Mouse (Mus musculus): ENCODE results near the gene Lexm. TPM values are rescaled to one million over a fixed set of nuclear protein-coding genes. Genes with fewer than 3 reads are reported as not detected.
A peak's percentile ranks its signal among the peaks of the same experiment; 100 is the strongest.

The Lexm gene
- polyA plus RNA-seq (2015; fragmentation: Nextera tagmentation; extraction: Ambion mirVana) = 0.08 TPM in 1 of 2 replicates, not detected in the other

DNA sequence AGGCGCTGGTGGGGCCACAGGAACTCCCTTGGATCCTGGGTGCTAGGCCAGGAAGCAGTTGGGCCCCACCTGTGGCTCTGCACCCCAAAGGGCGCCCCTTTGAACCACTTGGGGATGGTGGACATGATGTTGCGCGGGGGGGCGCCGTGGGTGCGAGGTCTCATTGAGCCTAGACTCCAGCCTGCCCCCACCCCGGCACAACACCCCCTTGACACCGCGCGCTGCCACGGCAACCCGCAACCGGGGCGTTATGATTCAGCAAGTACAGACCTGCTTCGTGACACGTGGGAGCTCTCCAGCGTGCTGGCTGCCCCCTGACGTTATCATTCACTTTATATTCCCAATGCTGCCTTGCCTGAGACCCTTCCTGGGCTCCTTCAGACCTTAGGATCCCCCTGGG, at the start of gene Lexm:
Gene Lexm, minus strand, starts transcription at position 186 of the 400 bp plus-strand sequence.
- Histone ChIP-seq H3K4me3 (replicated peaks) (peak within 1 kb of the TSS; percentile 14), H3K36me3 (no peaks in the 10 kb centered on the region), H3K4me1 (peaks cover 14% of the 10 kb centered on the region), H3K4me2 (peak within 1 kb of the TSS; percentile 53), H3K27ac (no peak within 1 kb of the TSS), H3K9me3 (no peaks in the 10 kb centered on the region), H3K9ac (no peak within 1 kb of the TSS), H3K27me3 (replicated peaks) (peaks cover 7% of the 10 kb centered on the region)
- 2% methylated on average over 18 of the region's 19 CpGs for WGBS
- peak; percentile 17; the same call in 1 of the 2 replicates for ATAC-seq (ENCODE audit: insufficient read depth, low FRiP score, low read depth)

GRCm38 (mm10) chr4:106666546-106666945, 49.5 kb upstream of the Lexm start:
- WGBS = 84% methylated on average over 2 of the region's 2 CpGs
- H3K9ac ChIP-seq = no peak overlapping the region
- no peak overlapping the region for H3K4me3 ChIP-seq (replicated peaks)
- no peaks in the 10 kb centered on the region for H3K27me3 ChIP-seq (replicated peaks)
- no peak for ATAC-seq (ENCODE audit: insufficient read depth, low FRiP score, low read depth)
- H3K9me3 ChIP-seq = no peaks in the 10 kb centered on the region
- no peak overlapping the region for H3K4me2 ChIP-seq
- H3K27ac ChIP-seq = no peak overlapping the region
- H3K36me3 ChIP-seq = peaks cover 84% of the 10 kb centered on the region
- H3K4me1 ChIP-seq = no peaks in the 10 kb centered on the region

- H3K9me3 ChIP-seq = no peaks in the 10 kb centered on the region
- H3K27me3 ChIP-seq (replicated peaks) = no peaks in the 10 kb centered on the region
- no peak overlapping the region for H3K4me2 ChIP-seq
- H3K9ac ChIP-seq = no peak overlapping the region
- H3K4me1 ChIP-seq = no peaks in the 10 kb centered on the region
- no peak overlapping the region for H3K27ac ChIP-seq
- no peak for ATAC-seq (ENCODE audit: insufficient read depth, low FRiP score, low read depth)
- no peak overlapping the region for H3K4me3 ChIP-seq (replicated peaks)
- WGBS = 88% methylated on average over 10 of the region's 10 CpGs
- H3K36me3 ChIP-seq = peaks cover 77% of the 10 kb centered on the region
Measured at GRCm38 (mm10) chr4:106665673-106666072, 48.6 kb upstream of the Lexm start.

GRCm38 (mm10) chr4:106665269-106665668, 48.2 kb upstream of the Lexm start:
- H3K4me1 ChIP-seq = no peaks in the 10 kb centered on the region
- no peak overlapping the region for H3K27ac ChIP-seq
- WGBS = 91% methylated on average over 2 of the region's 2 CpGs
- no peaks in the 10 kb centered on the region for H3K27me3 ChIP-seq (replicated peaks)
- H3K9ac ChIP-seq = no peak overlapping the region
- H3K36me3 ChIP-seq = peaks cover 76% of the 10 kb centered on the region
- H3K4me3 ChIP-seq (replicated peaks) = no peak overlapping the region
- H3K9me3 ChIP-seq = no peaks in the 10 kb centered on the region
- no peak overlapping the region for H3K4me2 ChIP-seq
- ATAC-seq (ENCODE audit: insufficient read depth, low FRiP score, low read depth) = no peak

GRCm38 (mm10) chr4:106664697-106665096, 47.7 kb upstream of the Lexm start:
- no peak overlapping the region for H3K4me3 ChIP-seq (replicated peaks)
- peaks cover 73% of the 10 kb centered on the region for H3K36me3 ChIP-seq
- H3K9ac ChIP-seq = no peak overlapping the region
- 92% methylated on average over 6 of the region's 6 CpGs for WGBS
- no peak for ATAC-seq (ENCODE audit: insufficient read depth, low FRiP score, low read depth)
- no peaks in the 10 kb centered on the region for H3K27me3 ChIP-seq (replicated peaks)
- no peaks in the 10 kb centered on the region for H3K4me1 ChIP-seq
- no peaks in the 10 kb centered on the region for H3K9me3 ChIP-seq
- H3K4me2 ChIP-seq = no peak overlapping the region
- H3K27ac ChIP-seq = no peak overlapping the region

DNA sequence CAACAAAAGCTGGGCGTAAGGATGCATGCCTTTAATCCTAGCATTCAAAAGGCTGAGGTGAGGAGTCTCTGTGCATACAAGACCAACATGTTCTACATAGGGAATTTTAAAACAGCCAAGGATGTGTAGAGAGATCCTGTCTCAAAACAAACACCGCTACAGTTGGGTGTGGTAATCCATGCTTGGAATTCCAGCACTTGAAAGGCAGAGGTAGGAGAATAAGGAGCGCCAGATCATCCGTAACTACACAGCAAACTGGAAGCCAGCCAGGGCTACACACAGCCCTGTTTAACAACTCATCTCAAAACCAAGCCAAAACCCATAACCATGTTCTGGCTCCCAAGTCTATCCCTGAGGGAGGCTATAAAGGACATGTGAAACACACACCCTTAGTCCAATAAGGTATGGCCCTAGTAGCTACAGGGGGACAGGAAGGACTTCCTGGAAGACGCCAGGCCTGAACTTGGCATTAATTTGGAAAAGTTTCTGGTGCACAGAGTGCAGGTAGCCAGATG, 47.0 kb upstream of the Lexm start:
- Histone ChIP-seq H3K36me3 (peaks cover 71% of the 10 kb centered on the region), H3K27me3 (replicated peaks) (no peaks in the 10 kb centered on the region), H3K4me1 (no peaks in the 10 kb centered on the region), H3K9ac (no peak overlapping the region), H3K27ac (no peak overlapping the region), H3K4me3 (replicated peaks) (no peak overlapping the region), H3K9me3 (no peaks in the 10 kb centered on the region), H3K4me2 (no peak overlapping the region)
- ATAC-seq (ENCODE audit: insufficient read depth, low FRiP score, low read depth) = no peak
- WGBS = 88% methylated on average over 5 of the region's 5 CpGs

- Histone ChIP-seq H3K27ac (no peak overlapping the region), H3K4me1 (peaks cover 7% of the 10 kb centered on the region), H3K9ac (no peak overlapping the region), H3K27me3 (replicated peaks) (no peaks in the 10 kb centered on the region), H3K9me3 (no peaks in the 10 kb centered on the region), H3K4me3 (replicated peaks) (no peak overlapping the region), H3K4me2 (no peak overlapping the region), H3K36me3 (peaks cover 26% of the 10 kb centered on the region)
- WGBS = 82% methylated on average over 10 of the region's 10 CpGs
- no peak for ATAC-seq (ENCODE audit: insufficient read depth, low FRiP score, low read depth)
Measured at GRCm38 (mm10) chr4:106655681-106656080, 38.6 kb upstream of the Lexm start.

- 91% methylated on average over 15 of the region's 15 CpGs for WGBS
- H3K27me3 ChIP-seq (replicated peaks) = no peaks in the 10 kb centered on the region
- peaks cover 17% of the 10 kb centered on the region for H3K36me3 ChIP-seq
- no peak overlapping the region for H3K4me2 ChIP-seq
- no peak overlapping the region for H3K27ac ChIP-seq
- no peak overlapping the region for H3K9ac ChIP-seq
- no peak overlapping the region for H3K4me3 ChIP-seq (replicated peaks)
- ATAC-seq (ENCODE audit: insufficient read depth, low FRiP score, low read depth) = no peak
- no peaks in the 10 kb centered on the region for H3K9me3 ChIP-seq
- H3K4me1 ChIP-seq = peaks cover 7% of the 10 kb centered on the region
Measured at GRCm38 (mm10) chr4:106653051-106653450, 36.0 kb upstream of the Lexm start.

GRCm38 (mm10) chr4:106652546-106652945, 35.5 kb upstream of the Lexm start:
- peaks cover 17% of the 10 kb centered on the region for H3K36me3 ChIP-seq
- H3K4me2 ChIP-seq = no peak overlapping the region
- no peak overlapping the region for H3K27ac ChIP-seq
- H3K4me1 ChIP-seq = peaks cover 7% of the 10 kb centered on the region
- H3K4me3 ChIP-seq (replicated peaks) = no peak overlapping the region
- no peak for ATAC-seq (ENCODE audit: insufficient read depth, low FRiP score, low read depth)
- H3K27me3 ChIP-seq (replicated peaks) = no peaks in the 10 kb centered on the region
- no peaks in the 10 kb centered on the region for H3K9me3 ChIP-seq
- no peak overlapping the region for H3K9ac ChIP-seq
- 89% methylated on average over 3 of the region's 3 CpGs for WGBS

DNA sequence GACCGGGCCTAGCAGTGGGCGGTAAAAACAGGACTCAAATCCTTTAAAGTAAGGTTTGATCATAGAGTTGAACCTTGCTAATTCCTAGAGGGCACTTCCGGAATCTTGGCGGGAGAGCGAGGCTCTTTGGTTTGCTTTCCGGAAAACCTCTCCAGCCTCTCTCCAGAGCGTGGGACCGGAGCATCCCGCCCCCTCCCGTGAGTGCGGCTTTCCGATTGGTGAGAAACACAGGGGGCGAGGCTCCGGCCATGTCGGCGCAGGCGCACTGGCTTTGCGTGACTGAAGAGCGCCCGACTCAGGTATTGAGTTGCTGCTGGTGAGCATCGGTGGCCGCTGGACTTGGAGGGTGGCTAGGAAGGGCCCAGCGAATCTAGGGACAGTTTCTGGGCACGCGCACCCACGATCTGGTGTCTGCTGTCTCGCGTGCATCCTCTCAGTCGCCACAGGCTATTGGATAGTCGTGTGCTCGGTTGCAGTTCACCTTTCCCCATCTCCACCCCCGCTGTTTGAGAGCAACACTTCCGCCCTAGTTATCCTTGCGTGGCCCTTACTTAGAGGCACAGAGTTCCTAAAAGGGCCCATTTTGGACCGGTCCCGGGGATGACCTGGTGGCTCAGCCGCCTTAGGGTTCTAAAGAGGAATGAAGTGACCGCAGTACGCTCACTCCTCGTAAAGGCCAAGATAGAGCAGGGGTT, 33.9 kb upstream of the Lexm start, which contains the start of gene Pars2:
Gene Pars2, plus strand, starts transcription at position 237 of the 695 bp plus-strand sequence.
- peak within 1 kb of the TSS; percentile 70 for H3K4me3 ChIP-seq (replicated peaks)
- peak within 1 kb of the TSS; percentile 91 for H3K4me2 ChIP-seq
- ATAC-seq (ENCODE audit: insufficient read depth, low FRiP score, low read depth) = peak; percentile 97
- no peaks in the 10 kb centered on the region for H3K27me3 ChIP-seq (replicated peaks)
- H3K27ac ChIP-seq = peak within 1 kb of the TSS; percentile 72
- H3K9ac ChIP-seq = peak within 1 kb of the TSS; percentile 65
- WGBS = 3% methylated on average over 40 of the region's 40 CpGs
- peaks cover 7% of the 10 kb centered on the region for H3K4me1 ChIP-seq
- H3K9me3 ChIP-seq = no peaks in the 10 kb centered on the region
- peaks cover 17% of the 10 kb centered on the region for H3K36me3 ChIP-seq

- no peak overlapping the region for H3K4me2 ChIP-seq
- H3K9me3 ChIP-seq = no peaks in the 10 kb centered on the region
- peaks cover 19% of the 10 kb centered on the region for H3K4me1 ChIP-seq
- no peaks in the 10 kb centered on the region for H3K36me3 ChIP-seq
- no peak overlapping the region for H3K27ac ChIP-seq
- WGBS = 82% methylated on average over 6 of the region's 6 CpGs
- no peak overlapping the region for H3K4me3 ChIP-seq (replicated peaks)
- H3K27me3 ChIP-seq (replicated peaks) = no peaks in the 10 kb centered on the region
- no peak for ATAC-seq (ENCODE audit: insufficient read depth, low FRiP score, low read depth)
- no peak overlapping the region for H3K9ac ChIP-seq
Measured at GRCm38 (mm10) chr4:106647137-106647536, 30.1 kb upstream of the Lexm start.

GRCm38 (mm10) chr4:106645797-106646196, 28.8 kb upstream of the Lexm start:
- Histone ChIP-seq H3K4me1 (peaks cover 12% of the 10 kb centered on the region), H3K27ac (no peak overlapping the region), H3K27me3 (replicated peaks) (no peaks in the 10 kb centered on the region), H3K36me3 (no peaks in the 10 kb centered on the region), H3K4me3 (replicated peaks) (no peak overlapping the region), H3K9ac (no peak overlapping the region), H3K4me2 (no peak overlapping the region), H3K9me3 (no peaks in the 10 kb centered on the region)
- 78% methylated on average over 5 of the region's 5 CpGs for WGBS
- no peak for ATAC-seq (ENCODE audit: insufficient read depth, low FRiP score, low read depth)

All from stomach, embryonic 15.5 days (tissue).